Mouse (Mus musculus) neural tube, embryonic 14.5 days (tissue): ENCODE measurements at regions not wholly inside any gene's neighbourhood (a gene's known extent, or its start where the extent isn't known, plus 50 kb on each side); places are given as distances from the start of the nearest gene placed in this dataset.

Experiments used
- ATAC-seq: fragments of 200-750 bp; cut with Nextera tagmentation; 2 replicates; pipeline ENCODE4 v1.8.0; 2017; ENCODE audit warnings: low read depth, mild to moderate bottlenecking, moderate TSS enrichment, moderate library complexity
- H3K27ac ChIP-seq: fragments of 300-500 bp; sonication (generic); 2 replicates; pipeline ENCODE4 v1.5.1; 2014; ENCODE audit warnings: low read depth, mild to moderate bottlenecking, control low read depth, low read length, moderate library complexity, mixed read lengths
- H3K27me3 ChIP-seq: fragments of 300-500 bp; sonication (generic); 2 replicates; pipeline ENCODE4 v1.6.1; 2014; ENCODE audit warnings: low read length; ENCODE audit not compliant: control insufficient read depth, insufficient read depth
- H3K36me3 ChIP-seq: fragments of 300-500 bp; sonication (generic); 2 replicates; pipeline ENCODE4 v1.6.1; 2014; ENCODE audit warnings: low read length, mixed read lengths; ENCODE audit not compliant: control insufficient read depth, insufficient read depth
- H3K4me1 ChIP-seq: fragments of 300-500 bp; sonication (generic); 2 replicates; pipeline ENCODE4 v1.6.1; 2014; ENCODE audit warnings: low read length; ENCODE audit not compliant: control insufficient read depth, insufficient read depth
- H3K4me2 ChIP-seq: fragments of 300-500 bp; sonication (generic); 2 replicates; pipeline ENCODE4 v1.6.1; 2014; ENCODE audit warnings: mild to moderate bottlenecking, low read depth, low read length, control low read depth
- H3K4me3 ChIP-seq: fragments of 300-500 bp; sonication (generic); 2 replicates; pipeline ENCODE4 v1.5.1; 2014; ENCODE audit warnings: low read depth, low read length, control low read depth, mixed read lengths
- H3K9ac ChIP-seq: fragments of 300-500 bp; sonication (generic); replicated peaks from 2 replicates; pipeline ENCODE4 v1.6.1; 2014; ENCODE audit warnings: low read depth, mild to moderate bottlenecking, control low read depth, low read length, mixed read lengths
- H3K9me3 ChIP-seq: fragments of 300-500 bp; sonication (generic); 2 replicates; pipeline ENCODE4 v1.6.1; 2016; ENCODE audit warnings: low read length; ENCODE audit not compliant: control insufficient read depth
- WGBS: fragments of 180-500 bp; shearing (Covaris S2); extraction: QIAGEN DNeasy Blood & Tissue Kit; methylation state at CpG from one replicate; pipeline ENCODE4 v1.1.7; 2014; 5-methylcytosine and 5-hydroxymethylcytosine counted together

- no peak for ATAC-seq
- Histone ChIP-seq H3K27ac (no peak overlapping the region), H3K4me1 (no peaks in the 10 kb centered on the region), H3K27me3 (no peaks in the 10 kb centered on the region), H3K4me3 (no peak overlapping the region), H3K9me3 (no peaks in the 10 kb centered on the region), H3K4me2 (no peak overlapping the region), H3K9ac (no peak overlapping the region), H3K36me3 (no peaks in the 10 kb centered on the region)
- WGBS, result 88% methylated on average over 2 of the region's 2 CpGs
Observed at GRCm38 (mm10) chr13:16211482-16211881, 199.8 kb downstream of the Inhba start.

- no peak for ATAC-seq
- H3K9ac ChIP-seq, result no peak overlapping the region
- no peak overlapping the region for H3K27ac ChIP-seq
- no peak overlapping the region for H3K4me2 ChIP-seq
- no peaks in the 10 kb centered on the region for H3K4me1 ChIP-seq
- H3K27me3 ChIP-seq, result no peaks in the 10 kb centered on the region
- H3K36me3 ChIP-seq, result no peaks in the 10 kb centered on the region
- no peak overlapping the region for H3K4me3 ChIP-seq
- no peaks in the 10 kb centered on the region for H3K9me3 ChIP-seq
Observed at GRCm38 (mm10) chr13:16219877-16220276, 208.2 kb downstream of the Inhba start.

- Histone ChIP-seq H3K4me1 (no peaks in the 10 kb centered on the region), H3K27me3 (no peaks in the 10 kb centered on the region)
- 77% methylated on average over 5 of the region's 5 CpGs for WGBS
Observed at GRCm38 (mm10) chr13:16222942-16223600, 211.4 kb downstream of the Inhba start.

GRCm38 (mm10) chr13:16261145-16261544, 249.5 kb downstream of the Inhba start:
- no peaks in the 10 kb centered on the region for H3K36me3 ChIP-seq
- no peaks in the 10 kb centered on the region for H3K27me3 ChIP-seq
- H3K9me3 ChIP-seq, result no peaks in the 10 kb centered on the region
- no peaks in the 10 kb centered on the region for H3K4me1 ChIP-seq
- H3K4me2 ChIP-seq, result no peak overlapping the region
- H3K27ac ChIP-seq, result no peak overlapping the region
- H3K9ac ChIP-seq, result no peak overlapping the region
- ATAC-seq, result no peak
- H3K4me3 ChIP-seq, result no peak overlapping the region
- 85% methylated on average over 3 of the region's 3 CpGs for WGBS

More at GRCm38 (mm10) chr13:16222942-16223600, 211.4 kb downstream of the Inhba start:
- Histone ChIP-seq H3K4me2 (no peak overlapping the region), H3K9me3 (no peaks in the 10 kb centered on the region), H3K36me3 (no peaks in the 10 kb centered on the region), H3K9ac (no peak overlapping the region), H3K4me3 (no peak overlapping the region), H3K27ac (no peak overlapping the region)
- ATAC-seq, result no peak

GRCm38 (mm10) chr13:16279974-16280373, 268.3 kb downstream of the Inhba start:
- 90% methylated on average over 3 of the region's 3 CpGs for WGBS
- H3K4me2 ChIP-seq, result no peak overlapping the region
- H3K9me3 ChIP-seq, result no peaks in the 10 kb centered on the region
- H3K27ac ChIP-seq, result no peak overlapping the region
- no peaks in the 10 kb centered on the region for H3K36me3 ChIP-seq
- H3K4me3 ChIP-seq, result no peak overlapping the region
- no peaks in the 10 kb centered on the region for H3K4me1 ChIP-seq
- no peak for ATAC-seq
- no peak overlapping the region for H3K9ac ChIP-seq
- H3K27me3 ChIP-seq, result no peaks in the 10 kb centered on the region

GRCm38 (mm10) chr13:16280742-16281141, 269.1 kb downstream of the Inhba start:
- Histone ChIP-seq H3K9ac (no peak overlapping the region), H3K36me3 (no peaks in the 10 kb centered on the region), H3K9me3 (no peaks in the 10 kb centered on the region), H3K27me3 (no peaks in the 10 kb centered on the region), H3K4me1 (no peaks in the 10 kb centered on the region), H3K4me3 (no peak overlapping the region), H3K4me2 (no peak overlapping the region), H3K27ac (no peak overlapping the region)
- 81% methylated on average over 2 of the region's 2 CpGs for WGBS
- ATAC-seq, result no peak

GRCm38 (mm10) chr13:16281777-16282176, 270.1 kb downstream of the Inhba start:
- Histone ChIP-seq H3K4me3 (no peak overlapping the region), H3K4me2 (no peak overlapping the region), H3K36me3 (no peaks in the 10 kb centered on the region), H3K27me3 (no peaks in the 10 kb centered on the region), H3K9me3 (no peaks in the 10 kb centered on the region), H3K9ac (no peak overlapping the region), H3K27ac (no peak overlapping the region), H3K4me1 (no peaks in the 10 kb centered on the region)
- ATAC-seq, result no peak

- Histone ChIP-seq H3K9me3 (no peaks in the 10 kb centered on the region), H3K4me1 (no peaks in the 10 kb centered on the region), H3K36me3 (no peaks in the 10 kb centered on the region), H3K27ac (no peak overlapping the region), H3K4me2 (no peak overlapping the region), H3K27me3 (no peaks in the 10 kb centered on the region), H3K9ac (no peak overlapping the region), H3K4me3 (no peak overlapping the region)
- 53% methylated on average over 2 of the region's 2 CpGs for WGBS
- no peak for ATAC-seq
Observed at GRCm38 (mm10) chr13:16282230-16282629, 270.6 kb downstream of the Inhba start.

GRCm38 (mm10) chr13:16283336-16283735, 271.7 kb downstream of the Inhba start:
- H3K4me1 ChIP-seq, result no peaks in the 10 kb centered on the region
- H3K9ac ChIP-seq, result no peak overlapping the region
- no peaks in the 10 kb centered on the region for H3K36me3 ChIP-seq
- H3K4me2 ChIP-seq, result no peak overlapping the region
- ATAC-seq, result no peak
- H3K27ac ChIP-seq, result no peak overlapping the region
- no peaks in the 10 kb centered on the region for H3K27me3 ChIP-seq
- WGBS, result 87% methylated on average over 4 of the region's 4 CpGs
- H3K4me3 ChIP-seq, result no peak overlapping the region
- H3K9me3 ChIP-seq, result no peaks in the 10 kb centered on the region
